Mouse (Mus musculus): ENCODE measurements around the gene Enthd1.

- TF ChIP-seq POLR2A (IDR thresholded peaks at IDR 0.05; ENCODE audit: control insufficient read depth, extremely low read depth, insufficient read depth, low read length, poor library complexity): no peak
- TF ChIP-seq CTCF (IDR thresholded peaks at IDR 0.05; ENCODE audit: borderline replicate concordance, control insufficient read depth, extremely low read depth, insufficient read depth, low read length, poor library complexity): no peak
Observed at GRCm38 (mm10) chr15:80604026-80604425, 39.1 kb upstream of the Enthd1 start.
